Mouse (Mus musculus): ENCODE results near the gene Iffo1. TPM values are rescaled to one million over a fixed set of nuclear protein-coding genes. Genes with fewer than 3 reads are reported as not detected.
"Not testable (repeated sequence)": the region's sequence is repeated elsewhere in the genome, so short reads cannot be mapped to it uniquely, and the experiment has no call there.

Iffo1 gene
- total RNA-seq, 2 experiments from 2014 or later = 90.6 to 108 TPM

GRCm38 (mm10) chr6:125159773-125160557, 14.9 kb downstream of the Iffo1 start:
- DNase-seq (ENCODE audit: low spot score in 2 of 2) = no peak

- DNase-seq (ENCODE audit: low spot score in 2 of 2) = no peak
These were observed 15.5 kb downstream of the Iffo1 start for GRCm38 (mm10) chr6:125160558-125160853.

- peak in 1 of 2 experiments; percentile 66 for DNase-seq (ENCODE audit: low spot score in 2 of 2)
These were observed 16.1 kb downstream of the Iffo1 start for GRCm38 (mm10) chr6:125160854-125161760.

- peak in 1 of 2 experiments; percentile 74 for DNase-seq (ENCODE audit: low spot score in 2 of 2)
These were observed 16.9 kb downstream of the Iffo1 start for GRCm38 (mm10) chr6:125161971-125162370.

- not testable (repeated sequence) for DNase-seq (ENCODE audit: low spot score in 2 of 2)
These were observed 17.7 kb downstream of the Iffo1 start for GRCm38 (mm10) chr6:125162615-125163305.

- DNase-seq (ENCODE audit: low spot score in 2 of 2) = no peak
These were observed 19.0 kb downstream of the Iffo1 start for GRCm38 (mm10) chr6:125163801-125164657.

GRCm38 (mm10) chr6:125164672-125165327, 19.8 kb downstream of the Iffo1 start:
- DNase-seq (ENCODE audit: low spot score in 2 of 2) = peak in 1 of 2 experiments; percentile 66

- peak; percentile 93 to 95 for DNase-seq (ENCODE audit: low spot score in 2 of 2)
These were observed 20.4 kb downstream of the Iffo1 start for GRCm38 (mm10) chr6:125165328-125165891.

GRCm38 (mm10) chr6:125166051-125166751, 21.2 kb downstream of the Iffo1 start, which contains the start of gene Gapdh:
Gapdh (minus strand) TSS chr6:125166467.
- DNase-seq (ENCODE audit: low spot score in 2 of 2) = peak; percentile 57 to 84

- peak in 1 of 2 experiments; percentile 62 for DNase-seq (ENCODE audit: low spot score in 2 of 2)
These were observed 22.0 kb downstream of the Iffo1 start for GRCm38 (mm10) chr6:125166861-125167650.

GRCm38 (mm10) chr6:125168086-125168485, 23.0 kb downstream of the Iffo1 start:
- DNase-seq (ENCODE audit: low spot score in 2 of 2) = no peak

- no peak for DNase-seq (ENCODE audit: low spot score in 2 of 2)
These were observed 25.2 kb downstream of the Iffo1 start for GRCm38 (mm10) chr6:125170194-125170593.

- no peak for DNase-seq (ENCODE audit: low spot score in 2 of 2)
These were observed 27.4 kb downstream of the Iffo1 start for GRCm38 (mm10) chr6:125172474-125172873.

GRCm38 (mm10) chr6:125173256-125173655, 28.2 kb downstream of the Iffo1 start:
- no peak for DNase-seq (ENCODE audit: low spot score in 2 of 2)

- no peak for DNase-seq (ENCODE audit: low spot score in 2 of 2)
These were observed 30.4 kb downstream of the Iffo1 start for GRCm38 (mm10) chr6:125175469-125175868.

- DNase-seq (ENCODE audit: low spot score in 2 of 2) = no peak
These were observed 34.6 kb downstream of the Iffo1 start for GRCm38 (mm10) chr6:125179601-125180000.

- DNase-seq (ENCODE audit: low spot score in 2 of 2) = no peak
These were observed 37.1 kb downstream of the Iffo1 start for GRCm38 (mm10) chr6:125182133-125182532.

GRCm38 (mm10) chr6:125186203-125186602, 41.2 kb downstream of the Iffo1 start:
- DNase-seq (ENCODE audit: low spot score in 2 of 2) = no peak

All from gastrocnemius, postnatal 4 days (tissue).